Mouse (Mus musculus): ENCODE data around the gene Lin28a. TPM values are rescaled to one million over a fixed set of nuclear protein-coding genes. Genes with fewer than 3 reads are reported as not detected.

Gene Lin28a
- polyA plus RNA-seq, 1 experiment, result not detected

GRCm38 (mm10) chr4:134058908-134059307 is 40.3 kb upstream of the Lin28a start:
- no peaks in the 10 kb centered on the region for H3K27me3 ChIP-seq (ENCODE audit: control insufficient read depth)
- H3K4me3 ChIP-seq (replicated peaks), result no peak overlapping the region
- TF ChIP-seq GATA1 (IDR thresholded peaks at IDR 0.05; ENCODE audit: low read length) (no peak), TAL1 (IDR thresholded peaks at IDR 0.05; ENCODE audit: low read length) (no peak)
- H3K36me3 ChIP-seq (ENCODE audit: control insufficient read depth), result no peaks in the 10 kb centered on the region
- no peaks in the 10 kb centered on the region for H3K9me3 ChIP-seq (ENCODE audit: control insufficient read depth, low read length)
- H3K4me1 ChIP-seq (ENCODE audit: control insufficient read depth), result peaks cover 28% of the 10 kb centered on the region

DNA sequence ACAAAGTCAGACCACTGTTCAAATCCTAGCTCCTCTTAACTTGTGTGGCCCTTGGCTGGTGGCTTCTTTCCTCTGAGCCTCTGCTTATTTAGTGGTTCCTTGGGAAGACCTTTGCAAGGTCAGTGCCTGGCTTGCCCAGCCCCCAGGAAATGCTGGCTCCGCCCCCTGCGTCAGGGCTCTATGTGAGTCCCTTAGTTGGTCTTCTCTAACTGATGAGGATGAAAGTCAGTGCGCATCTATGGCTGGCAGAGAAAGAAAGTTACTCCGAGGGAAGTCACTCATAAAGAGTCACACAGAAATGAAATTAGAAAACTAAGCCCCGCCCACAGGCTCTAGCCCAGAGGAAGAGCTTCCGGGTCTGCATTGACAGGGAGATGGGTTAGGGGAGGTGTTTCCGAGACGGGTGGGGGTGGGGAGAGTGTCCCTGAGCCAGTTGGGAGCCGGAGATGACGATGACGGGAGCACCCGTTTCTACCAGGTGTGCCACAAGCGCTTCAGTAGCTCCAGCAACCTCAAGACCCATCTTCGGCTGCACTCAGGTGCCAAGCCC is 39.6 kb upstream of the Lin28a start:
- no peak for TF ChIP-seq TAL1 (IDR thresholded peaks at IDR 0.05; ENCODE audit: low read length)
- no peak for TF ChIP-seq GATA1 (IDR thresholded peaks at IDR 0.05; ENCODE audit: low read length)
- Histone ChIP-seq H3K4me3 (replicated peaks) (no peak overlapping the region), H3K4me1 (ENCODE audit: control insufficient read depth) (peaks cover 26% of the 10 kb centered on the region), H3K9me3 (ENCODE audit: control insufficient read depth, low read length) (no peaks in the 10 kb centered on the region), H3K36me3 (ENCODE audit: control insufficient read depth) (no peaks in the 10 kb centered on the region), H3K27me3 (ENCODE audit: control insufficient read depth) (no peaks in the 10 kb centered on the region)

- H3K4me3 ChIP-seq (replicated peaks), result no peak within 1 kb of the TSS
- no peaks in the 10 kb centered on the region for H3K27me3 ChIP-seq (ENCODE audit: control insufficient read depth)
- no peak for TF ChIP-seq TAL1 (IDR thresholded peaks at IDR 0.05; ENCODE audit: low read length)
- no peak for TF ChIP-seq GATA1 (IDR thresholded peaks at IDR 0.05; ENCODE audit: low read length)
- H3K4me1 ChIP-seq (ENCODE audit: control insufficient read depth), result no peaks in the 10 kb centered on the region
- no peaks in the 10 kb centered on the region for H3K9me3 ChIP-seq (ENCODE audit: control insufficient read depth, low read length)
- no peaks in the 10 kb centered on the region for H3K36me3 ChIP-seq (ENCODE audit: control insufficient read depth)
Measured at GRCm38 (mm10) chr4:134053538-134053937, 34.9 kb upstream of the Lin28a start, which contains the start of gene Zfp683. Gene Zfp683, plus strand, starts transcription at chr4:134053838.

- no peak for TF ChIP-seq TAL1 (IDR thresholded peaks at IDR 0.05; ENCODE audit: low read length)
- TF ChIP-seq GATA1 (IDR thresholded peaks at IDR 0.05; ENCODE audit: low read length), result no peak
- no peaks in the 10 kb centered on the region for H3K36me3 ChIP-seq (ENCODE audit: control insufficient read depth)
- no peaks in the 10 kb centered on the region for H3K27me3 ChIP-seq (ENCODE audit: control insufficient read depth)
- no peaks in the 10 kb centered on the region for H3K9me3 ChIP-seq (ENCODE audit: control insufficient read depth, low read length)
- no peaks in the 10 kb centered on the region for H3K4me1 ChIP-seq (ENCODE audit: control insufficient read depth)
- no peak overlapping the region for H3K4me3 ChIP-seq (replicated peaks)
Measured at GRCm38 (mm10) chr4:134052560-134052959, 33.9 kb upstream of the Lin28a start.

DNA sequence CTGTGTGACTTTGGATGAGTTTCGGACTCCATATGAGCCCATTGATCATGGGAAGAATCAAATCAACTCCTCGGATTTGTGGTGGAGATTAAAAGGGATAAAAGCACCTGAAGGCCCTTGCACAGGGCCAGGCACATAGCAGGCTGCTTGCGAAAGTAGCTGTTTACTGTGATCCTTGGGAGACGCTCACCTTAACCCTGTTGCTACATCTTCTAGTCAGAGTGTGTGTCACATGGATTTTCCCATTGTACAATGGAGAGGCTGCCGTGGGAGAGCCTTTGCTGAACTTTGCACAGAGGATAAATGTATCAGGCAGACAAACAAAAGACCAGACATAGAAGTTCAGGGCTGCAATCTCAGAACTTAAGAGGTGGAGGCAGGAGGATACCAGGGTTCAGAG is 33.3 kb upstream of the Lin28a start:
- H3K4me1 ChIP-seq (ENCODE audit: control insufficient read depth), result no peaks in the 10 kb centered on the region
- no peaks in the 10 kb centered on the region for H3K36me3 ChIP-seq (ENCODE audit: control insufficient read depth)
- no peak overlapping the region for H3K4me3 ChIP-seq (replicated peaks)
- H3K9me3 ChIP-seq (ENCODE audit: control insufficient read depth, low read length), result no peaks in the 10 kb centered on the region
- TF ChIP-seq GATA1 (IDR thresholded peaks at IDR 0.05; ENCODE audit: low read length), result no peak
- TF ChIP-seq TAL1 (IDR thresholded peaks at IDR 0.05; ENCODE audit: low read length), result no peak
- no peaks in the 10 kb centered on the region for H3K27me3 ChIP-seq (ENCODE audit: control insufficient read depth)

GRCm38 (mm10) chr4:134047648-134048047 is 29.0 kb upstream of the Lin28a start:
- TF ChIP-seq GATA1 (IDR thresholded peaks at IDR 0.05; ENCODE audit: low read length), result no peak
- no peak for TF ChIP-seq TAL1 (IDR thresholded peaks at IDR 0.05; ENCODE audit: low read length)
- no peak overlapping the region for H3K4me3 ChIP-seq (replicated peaks)
- 0 out of 2 replicates have a peak, but pooled peaks cover 3% of the 10 kb centered on the region for H3K9me3 ChIP-seq (ENCODE audit: control insufficient read depth, low read length)
- no peaks in the 10 kb centered on the region for H3K4me1 ChIP-seq (ENCODE audit: control insufficient read depth)
- no peaks in the 10 kb centered on the region for H3K27me3 ChIP-seq (ENCODE audit: control insufficient read depth)
- no peaks in the 10 kb centered on the region for H3K36me3 ChIP-seq (ENCODE audit: control insufficient read depth)

DNA sequence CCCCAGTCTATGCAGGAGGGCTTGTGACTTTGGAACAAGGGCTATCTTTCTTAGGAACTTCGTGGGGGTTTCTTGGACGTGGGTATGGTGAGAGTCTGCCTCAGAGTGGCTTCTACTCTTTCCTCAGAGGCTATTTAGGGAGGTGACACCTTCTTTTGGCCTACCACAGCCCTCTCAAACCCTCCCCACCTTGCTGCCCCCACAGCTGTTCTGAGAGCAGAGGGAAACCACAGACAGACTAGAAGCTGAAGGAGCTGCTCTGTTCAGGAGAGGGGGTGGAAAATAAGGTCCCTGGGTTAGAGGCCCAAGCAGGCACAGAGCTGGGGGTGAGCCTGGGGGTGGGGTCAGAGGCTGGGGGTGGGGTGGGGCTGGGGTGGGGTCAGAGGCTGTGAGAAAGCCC is 24.4 kb upstream of the Lin28a start:
- 0 out of 2 replicates have a peak, but pooled peaks cover 3% of the 10 kb centered on the region for H3K9me3 ChIP-seq (ENCODE audit: control insufficient read depth, low read length)
- H3K4me3 ChIP-seq (replicated peaks), result no peak overlapping the region
- H3K36me3 ChIP-seq (ENCODE audit: control insufficient read depth), result no peaks in the 10 kb centered on the region
- H3K27me3 ChIP-seq (ENCODE audit: control insufficient read depth), result 0 out of 2 replicates have a peak, but pooled peaks cover under 1% of the 10 kb centered on the region
- TF ChIP-seq TAL1 (IDR thresholded peaks at IDR 0.05; ENCODE audit: low read length) (no peak), GATA1 (IDR thresholded peaks at IDR 0.05; ENCODE audit: low read length) (no peak)
- H3K4me1 ChIP-seq (ENCODE audit: control insufficient read depth), result peaks cover 1% of the 10 kb centered on the region; the same call in 1 of the 2 replicates

- H3K4me3 ChIP-seq (replicated peaks), result no peak overlapping the region
- H3K4me1 ChIP-seq (ENCODE audit: control insufficient read depth), result peaks cover 1% of the 10 kb centered on the region; the same call in 1 of the 2 replicates
- 0 out of 2 replicates have a peak, but pooled peaks cover 3% of the 10 kb centered on the region for H3K9me3 ChIP-seq (ENCODE audit: control insufficient read depth, low read length)
- H3K27me3 ChIP-seq (ENCODE audit: control insufficient read depth), result peaks cover 4% of the 10 kb centered on the region; the same call in 1 of the 2 replicates
- TF ChIP-seq GATA1 (IDR thresholded peaks at IDR 0.05; ENCODE audit: low read length) (no peak), TAL1 (IDR thresholded peaks at IDR 0.05; ENCODE audit: low read length) (no peak)
- no peaks in the 10 kb centered on the region for H3K36me3 ChIP-seq (ENCODE audit: control insufficient read depth)
Measured at GRCm38 (mm10) chr4:134041317-134042123, 22.9 kb upstream of the Lin28a start.

- H3K36me3 ChIP-seq (ENCODE audit: control insufficient read depth), result no peaks in the 10 kb centered on the region
- TF ChIP-seq GATA1 (IDR thresholded peaks at IDR 0.05; ENCODE audit: low read length), result no peak
- no peak for TF ChIP-seq TAL1 (IDR thresholded peaks at IDR 0.05; ENCODE audit: low read length)
Measured at GRCm38 (mm10) chr4:134035953-134036352, 17.3 kb upstream of the Lin28a start.

More at GRCm38 (mm10) chr4:134035953-134036352, 17.3 kb upstream of the Lin28a start:
- Histone ChIP-seq H3K27me3 (ENCODE audit: control insufficient read depth) (peaks cover 4% of the 10 kb centered on the region; the same call in 1 of the 2 replicates), H3K4me1 (ENCODE audit: control insufficient read depth) (no peaks in the 10 kb centered on the region), H3K9me3 (ENCODE audit: control insufficient read depth, low read length) (no peaks in the 10 kb centered on the region), H3K4me3 (replicated peaks) (no peak overlapping the region)

Data from erythroblast, embryonic 14.5 days (primary cell).